Mouse (Mus musculus): ENCODE results near the gene Actr2. TPM values are rescaled to one million over a fixed set of nuclear protein-coding genes. Genes with fewer than 3 reads are reported as not detected.

Actr2 gene
- polyA plus RNA-seq, 1 experiment from 2014 or later = 127 TPM

GRCm38 (mm10) chr11:20027719-20028118 is 85.0 kb downstream of the Actr2 start:
- Histone ChIP-seq H3K9ac (no peak overlapping the region), H3K27ac (no peak overlapping the region), H3K4me1 (no peaks in the 10 kb centered on the region), H3K4me2 (no peak overlapping the region), H3K27me3 (replicated peaks) (no peaks in the 10 kb centered on the region), H3K4me3 (replicated peaks) (no peak overlapping the region), H3K9me3 (no peaks in the 10 kb centered on the region), H3K36me3 (peaks cover 7% of the 10 kb centered on the region; the same call in 1 of the 2 replicates)
- WGBS = 72% methylated on average over 9 of the region's 9 CpGs
- ATAC-seq (ENCODE audit: insufficient read depth, low FRiP score, low read depth) = no peak

- Histone ChIP-seq H3K4me1 (no peaks in the 10 kb centered on the region), H3K27me3 (replicated peaks) (no peaks in the 10 kb centered on the region), H3K4me2 (no peak overlapping the region), H3K36me3 (peaks cover 19% of the 10 kb centered on the region), H3K27ac (no peak overlapping the region), H3K4me3 (replicated peaks) (no peak overlapping the region), H3K9ac (no peak overlapping the region), H3K9me3 (0 out of 2 replicates have a peak, but pooled peaks cover 4% of the 10 kb centered on the region)
- no peak for ATAC-seq (ENCODE audit: insufficient read depth, low FRiP score, low read depth)
- WGBS = 66% methylated on average over 11 of the region's 11 CpGs
Observed at GRCm38 (mm10) chr11:20025899-20026298, 86.8 kb downstream of the Actr2 start.

DNA sequence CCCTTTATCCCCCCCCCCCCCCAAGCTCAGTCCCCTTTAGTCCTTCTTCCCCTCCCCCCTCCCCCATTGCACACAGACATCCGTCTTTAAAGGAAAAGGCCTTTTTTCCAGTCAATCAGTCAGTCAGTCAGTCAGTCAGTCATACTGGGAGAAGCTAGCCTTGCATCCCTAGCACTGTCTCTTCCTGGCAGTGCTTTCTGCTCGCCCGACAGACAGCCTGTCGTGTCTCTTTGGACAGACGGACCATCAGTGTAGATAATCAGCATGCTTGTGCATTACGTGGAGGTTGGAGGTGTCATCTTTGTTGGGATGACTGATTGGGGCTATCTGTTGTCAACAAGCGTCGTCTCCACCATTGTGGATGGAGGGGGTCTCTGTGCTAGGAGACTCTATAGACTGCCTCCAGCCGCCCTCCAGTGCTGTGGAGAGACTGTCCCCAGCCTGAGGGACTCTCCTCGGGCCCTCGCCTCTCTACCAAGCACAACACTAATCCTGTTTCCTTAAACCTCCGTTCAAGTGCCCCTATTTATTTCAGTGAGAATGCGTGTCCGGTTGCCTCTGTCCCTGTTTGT is 89.7 kb downstream of the Actr2 start:
- H3K9me3 ChIP-seq = 0 out of 2 replicates have a peak, but pooled peaks cover 12% of the 10 kb centered on the region
- no peaks in the 10 kb centered on the region for H3K27me3 ChIP-seq (replicated peaks)
- H3K4me2 ChIP-seq = no peak overlapping the region
- H3K36me3 ChIP-seq = peaks cover 48% of the 10 kb centered on the region
- ATAC-seq (ENCODE audit: insufficient read depth, low FRiP score, low read depth) = peak; percentile 57
- H3K4me3 ChIP-seq (replicated peaks) = no peak overlapping the region
- no peaks in the 10 kb centered on the region for H3K4me1 ChIP-seq
- 90% methylated on average over 14 of the region's 14 CpGs for WGBS
- no peak overlapping the region for H3K9ac ChIP-seq
- H3K27ac ChIP-seq = no peak overlapping the region

- Histone ChIP-seq H3K27me3 (replicated peaks) (no peaks in the 10 kb centered on the region), H3K4me2 (no peak overlapping the region), H3K9me3 (0 out of 2 replicates have a peak, but pooled peaks cover 12% of the 10 kb centered on the region), H3K4me3 (replicated peaks) (no peak overlapping the region), H3K27ac (no peak overlapping the region), H3K4me1 (no peaks in the 10 kb centered on the region), H3K36me3 (peaks cover 49% of the 10 kb centered on the region), H3K9ac (no peak overlapping the region)
- 93% methylated on average over 2 of the region's 2 CpGs for WGBS
- peak; percentile 78; the same call in 1 of the 2 replicates for ATAC-seq (ENCODE audit: insufficient read depth, low FRiP score, low read depth)
Observed at GRCm38 (mm10) chr11:20022462-20022861, 90.3 kb downstream of the Actr2 start.

DNA sequence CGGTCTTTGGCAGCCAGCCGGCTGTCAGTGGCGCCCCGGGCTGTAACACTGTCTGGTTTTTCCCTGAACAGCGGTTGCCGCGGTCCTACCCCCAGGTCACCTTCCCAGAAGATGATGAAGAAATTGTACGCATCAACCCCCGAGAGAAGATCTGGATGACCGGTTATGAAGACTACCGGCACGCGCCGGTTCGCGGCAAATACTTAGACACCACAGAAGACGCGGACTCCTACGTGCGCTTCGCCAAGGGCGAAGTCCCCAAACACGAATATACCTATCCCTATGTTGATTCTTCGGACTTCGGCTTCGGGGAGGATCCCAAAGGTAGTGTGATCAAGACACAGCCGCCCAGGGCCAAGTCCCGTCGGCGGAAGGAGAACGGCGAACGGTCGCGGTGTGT is 92.0 kb downstream of the Actr2 start:
- H3K4me2 ChIP-seq = no peak overlapping the region
- no peak overlapping the region for H3K4me3 ChIP-seq (replicated peaks)
- no peak overlapping the region for H3K9ac ChIP-seq
- WGBS = 97% methylated on average over 35 of the region's 35 CpGs
- peaks cover 53% of the 10 kb centered on the region for H3K36me3 ChIP-seq
- no peak overlapping the region for H3K27ac ChIP-seq
- no peaks in the 10 kb centered on the region for H3K27me3 ChIP-seq (replicated peaks)
- ATAC-seq (ENCODE audit: insufficient read depth, low FRiP score, low read depth) = no peak
- H3K9me3 ChIP-seq = 0 out of 2 replicates have a peak, but pooled peaks cover 12% of the 10 kb centered on the region
- no peaks in the 10 kb centered on the region for H3K4me1 ChIP-seq

- Histone ChIP-seq H3K4me1 (no peaks in the 10 kb centered on the region), H3K27ac (no peak overlapping the region), H3K27me3 (replicated peaks) (no peaks in the 10 kb centered on the region), H3K9me3 (0 out of 2 replicates have a peak, but pooled peaks cover 12% of the 10 kb centered on the region), H3K9ac (no peak overlapping the region), H3K4me2 (no peak overlapping the region), H3K36me3 (peaks cover 52% of the 10 kb centered on the region), H3K4me3 (replicated peaks) (no peak overlapping the region)
- ATAC-seq (ENCODE audit: insufficient read depth, low FRiP score, low read depth) = no peak
- WGBS = 96% methylated on average over 2 of the region's 2 CpGs
Observed at GRCm38 (mm10) chr11:20018905-20019304, 93.8 kb downstream of the Actr2 start.

DNA sequence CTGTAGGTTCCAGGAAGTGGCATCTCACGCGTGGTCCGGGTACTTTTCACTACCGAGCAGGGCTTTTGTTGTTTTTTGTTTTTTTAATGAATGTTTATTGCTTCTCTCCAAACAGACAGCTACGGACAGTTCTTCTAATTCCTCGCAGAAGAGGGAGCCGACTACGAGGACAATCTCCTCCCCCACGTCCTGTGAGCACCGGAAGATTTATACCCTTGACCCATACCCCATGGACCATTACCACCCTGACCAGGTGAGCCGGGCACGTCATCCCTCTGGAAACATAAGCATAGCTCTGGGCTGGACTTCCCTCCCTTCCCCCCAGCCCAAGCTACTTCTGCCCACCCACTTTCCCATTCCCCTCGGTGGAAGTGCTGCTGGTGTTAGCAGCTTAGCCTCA is 94.8 kb downstream of the Actr2 start:
- Histone ChIP-seq H3K27me3 (replicated peaks) (no peaks in the 10 kb centered on the region), H3K36me3 (peaks cover 52% of the 10 kb centered on the region), H3K27ac (no peak overlapping the region), H3K4me1 (no peaks in the 10 kb centered on the region), H3K9ac (no peak overlapping the region), H3K4me2 (no peak overlapping the region), H3K9me3 (0 out of 2 replicates have a peak, but pooled peaks cover 12% of the 10 kb centered on the region), H3K4me3 (replicated peaks) (no peak overlapping the region)
- 87% methylated on average over 13 of the region's 13 CpGs for WGBS
- no peak for ATAC-seq (ENCODE audit: insufficient read depth, low FRiP score, low read depth)

DNA sequence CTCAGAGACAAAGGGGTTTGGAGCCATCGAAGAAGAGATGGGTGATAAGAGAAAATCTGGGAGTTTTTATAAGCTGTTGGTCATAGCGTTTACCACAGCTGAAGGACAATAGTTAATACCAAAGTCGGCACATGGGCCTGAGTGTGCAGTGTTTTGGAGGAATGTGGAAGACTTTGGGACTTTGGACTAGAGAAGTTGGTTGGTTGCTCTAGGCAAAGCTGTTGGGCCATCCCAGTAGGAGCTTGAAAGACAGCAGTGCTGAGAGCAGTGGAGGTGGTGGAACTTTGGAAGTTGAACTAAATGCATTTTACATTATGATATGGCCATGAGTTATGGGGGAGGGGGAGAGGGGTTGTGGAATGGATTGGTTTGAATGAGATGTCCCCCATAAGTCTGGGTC is 99.3 kb downstream of the Actr2 start:
- no peaks in the 10 kb centered on the region for H3K9me3 ChIP-seq
- H3K4me2 ChIP-seq = no peak overlapping the region
- no peak overlapping the region for H3K9ac ChIP-seq
- H3K36me3 ChIP-seq = peaks cover 27% of the 10 kb centered on the region
- H3K27ac ChIP-seq = no peak overlapping the region
- no peak overlapping the region for H3K4me3 ChIP-seq (replicated peaks)
- no peak for ATAC-seq (ENCODE audit: insufficient read depth, low FRiP score, low read depth)
- 96% methylated on average over 3 of the region's 3 CpGs for WGBS
- peaks cover 3% of the 10 kb centered on the region; the same call in 1 of the 2 replicates for H3K4me1 ChIP-seq
- H3K27me3 ChIP-seq (replicated peaks) = no peaks in the 10 kb centered on the region

Other genes with a start within 250 kb of the Actr2 start
- gene Spred2, start 188.5 kb downstream of the Actr2 start, polyA plus RNA-seq (2015; fragmentation: Nextera tagmentation; extraction: Ambion mirVana) = 7.0 and 7.4 TPM in 2 replicates
- 306 and 312 TPM in 2 replicates for gene Rab1a, start 88.5 kb upstream of the Actr2 start, polyA plus RNA-seq (2015; fragmentation: Nextera tagmentation; extraction: Ambion mirVana)
- gene Cep68, start 136.5 kb upstream of the Actr2 start, polyA plus RNA-seq (2015; fragmentation: Nextera tagmentation; extraction: Ambion mirVana) = 24.3 and 26.6 TPM in 2 replicates
- gene Slc1a4, start 219.8 kb upstream of the Actr2 start, polyA plus RNA-seq (2015; fragmentation: Nextera tagmentation; extraction: Ambion mirVana) = 15.0 and 15.4 TPM in 2 replicates